Mouse (Mus musculus) kidney, postnatal 25 days (tissue): Measurements from ENCODE around the gene Olfr1441.

ENCODE experiments used
- DNase-seq, 2 experiments: peaks; one replicate each; pipeline ENCODE4 v3.0.0; 2021; ENCODE audit warnings: mixed read lengths in 2 of 2

The Olfr1441 gene

DNA sequence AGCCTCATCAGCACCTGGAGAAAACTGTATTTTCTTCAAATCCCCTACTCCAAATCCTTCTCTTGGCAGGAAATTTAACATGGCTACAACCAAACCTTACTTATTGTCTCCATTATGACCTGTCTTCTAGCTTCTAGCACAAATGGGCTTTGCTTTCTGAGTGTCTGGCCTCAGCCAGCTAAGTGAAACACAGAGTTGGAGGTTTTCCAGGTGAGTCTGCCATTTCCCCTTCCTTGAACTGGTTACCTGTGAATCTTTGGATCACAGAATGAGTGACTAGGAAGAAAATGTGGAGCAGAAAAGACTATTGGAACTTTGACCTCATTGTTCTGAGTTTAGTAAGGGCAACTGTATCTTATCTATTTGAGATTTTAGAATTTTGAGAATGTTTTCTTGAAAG, at the start of gene Olfr1441:
Olfr1441 (plus strand) TSS at position 73 of the 400 bp plus-strand sequence.
- DNase-seq: no peak

DNA sequence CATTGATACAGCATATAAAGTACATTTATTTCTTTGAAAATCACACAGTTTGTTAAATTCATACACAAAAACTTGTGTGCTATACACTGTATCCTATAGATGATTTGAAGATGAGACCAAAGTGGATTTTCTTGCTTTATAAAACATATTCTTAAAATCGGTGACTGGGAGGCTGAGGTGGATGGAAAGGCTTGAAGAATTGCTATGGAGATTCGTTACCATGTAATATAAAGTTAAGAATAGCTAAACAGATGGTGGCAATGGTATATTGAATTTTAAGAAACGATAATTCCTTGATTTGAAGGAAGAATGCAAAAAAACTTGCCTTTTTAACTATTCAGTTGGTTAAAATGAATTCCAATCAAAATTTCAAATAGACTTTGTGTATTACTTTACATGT, 44.2 kb upstream of the Olfr1441 start:
- DNase-seq: no peak

DNA sequence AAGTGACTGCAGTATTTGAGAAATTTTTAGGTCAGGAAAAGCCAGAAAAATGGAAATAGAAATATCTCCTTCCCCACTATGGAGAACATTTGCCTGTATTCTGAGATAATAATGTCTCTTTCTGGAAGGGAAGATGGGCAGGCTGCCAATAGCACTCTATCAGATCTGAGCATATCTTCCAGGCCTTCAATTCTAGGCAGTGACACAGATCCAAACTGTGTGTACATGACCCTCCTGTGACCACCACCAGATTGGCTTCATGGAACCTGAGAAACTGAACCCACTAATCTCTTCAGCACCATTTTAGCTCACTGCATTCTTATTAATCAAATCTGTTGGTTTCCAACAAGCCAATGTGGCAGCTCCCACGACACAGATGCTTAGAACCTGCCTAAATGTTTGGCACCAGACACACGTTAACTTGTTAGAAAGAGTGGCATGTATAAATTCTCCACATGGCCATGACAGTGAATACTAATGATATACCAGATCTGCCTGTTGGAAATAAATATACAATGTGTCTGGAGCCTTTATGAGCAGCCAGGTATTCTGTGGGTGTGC, 42.7 kb upstream of the Olfr1441 start:
- DNase-seq: peak in 1 of 2 experiments; percentile 2

DNA sequence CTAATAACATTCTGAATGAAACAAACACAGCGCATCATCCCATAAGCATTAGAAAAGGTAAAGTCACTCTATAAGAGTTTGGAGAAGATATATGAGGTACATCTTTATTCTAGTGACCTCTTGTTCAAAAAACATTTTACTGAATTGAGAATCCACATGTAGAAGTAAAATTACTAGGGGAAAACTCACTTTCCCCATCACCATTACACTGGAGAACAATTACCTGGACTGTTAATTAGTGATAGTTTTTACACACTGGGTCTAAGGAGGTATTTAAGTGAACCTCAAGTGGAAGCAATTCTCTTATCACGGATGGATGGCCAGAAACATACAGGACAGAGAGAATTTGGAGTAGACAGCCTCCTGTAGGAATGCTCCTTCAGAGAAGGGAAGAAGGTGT, 30.3 kb upstream of the Olfr1441 start, which contains the start of gene Olfr1440:
Olfr1440 (plus strand) TSS at position 301 of the 400 bp plus-strand sequence.
- DNase-seq: no peak

DNA sequence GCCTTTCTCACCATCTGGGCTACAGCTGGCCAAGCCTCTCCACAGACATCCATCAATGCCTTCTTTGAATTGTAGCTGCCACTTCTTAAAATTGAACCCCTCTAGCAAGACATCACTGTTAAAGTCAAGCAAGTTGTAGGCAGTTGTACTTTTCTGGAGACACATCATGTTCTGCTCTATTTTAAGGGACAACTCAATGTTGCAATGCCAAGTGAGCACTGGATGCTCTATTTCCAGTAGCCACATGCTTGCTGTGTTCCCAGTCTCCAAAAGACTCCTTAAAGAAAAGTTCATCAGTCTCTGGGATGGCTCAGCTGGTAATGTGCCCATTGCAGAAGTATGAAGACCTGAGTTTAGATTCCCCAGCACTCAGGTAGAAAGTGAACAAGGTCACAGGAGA, 3.5 kb upstream of the Olfr1441 start:
- DNase-seq: no peak

DNA sequence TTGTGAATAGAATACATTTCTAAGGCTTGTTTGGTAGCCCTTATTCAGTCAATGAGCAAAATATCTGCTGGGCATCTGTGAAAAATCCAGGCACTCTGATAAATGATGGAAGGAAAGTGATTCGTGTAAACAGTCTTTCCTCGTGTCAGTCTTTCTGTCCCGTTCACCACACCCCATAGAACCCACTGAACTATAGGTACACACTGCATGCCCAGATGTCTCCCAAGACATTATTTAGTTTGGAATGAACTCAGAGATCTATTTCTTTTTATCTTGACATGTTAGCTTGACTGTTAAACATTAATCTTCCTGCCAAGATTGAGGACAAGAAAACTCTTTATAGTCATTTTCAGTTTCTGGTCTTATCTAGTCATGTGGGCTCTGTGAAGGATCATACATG, 1.1 kb downstream of the Olfr1441 start:
- DNase-seq: no peak

DNA sequence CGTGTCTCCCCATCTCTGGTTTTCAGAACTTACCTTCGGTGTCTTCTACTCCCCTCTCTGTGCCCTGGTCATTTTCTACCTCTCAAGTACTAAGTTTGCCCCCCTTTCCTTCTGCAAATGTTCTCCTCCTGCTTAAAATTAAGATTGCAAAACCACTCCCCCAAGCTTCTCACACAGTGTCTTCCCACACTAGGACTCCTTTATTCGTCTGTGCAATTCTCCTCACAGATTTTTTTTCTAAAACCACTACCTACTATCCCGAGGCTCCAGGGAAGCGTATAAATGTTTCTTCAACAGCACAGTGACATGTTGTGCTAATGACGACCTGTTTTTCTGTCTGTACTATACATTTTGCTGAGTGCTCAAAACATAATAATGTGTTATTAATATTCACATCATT, 3.3 kb downstream of the Olfr1441 start:
- no peak for DNase-seq

DNA sequence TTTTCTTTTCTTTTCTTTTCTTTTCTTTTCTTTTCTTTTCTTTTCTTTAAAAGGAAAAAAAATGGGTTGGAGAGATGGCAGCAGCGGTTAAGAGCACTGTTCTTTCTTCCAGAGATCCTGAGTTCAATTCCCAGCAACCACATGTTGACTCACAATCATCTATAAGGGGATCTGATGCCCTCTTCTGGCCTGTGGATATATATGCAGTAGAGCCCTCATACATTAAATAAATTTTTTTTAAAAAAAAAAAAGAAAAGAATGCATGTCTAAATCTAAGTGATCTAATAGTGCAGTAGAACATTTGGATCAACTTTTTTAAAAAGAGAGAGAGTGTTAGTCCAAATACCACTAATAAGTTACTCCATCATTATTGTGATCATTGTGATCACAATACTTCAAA, 4.4 kb downstream of the Olfr1441 start:
- DNase-seq: no peak

DNA sequence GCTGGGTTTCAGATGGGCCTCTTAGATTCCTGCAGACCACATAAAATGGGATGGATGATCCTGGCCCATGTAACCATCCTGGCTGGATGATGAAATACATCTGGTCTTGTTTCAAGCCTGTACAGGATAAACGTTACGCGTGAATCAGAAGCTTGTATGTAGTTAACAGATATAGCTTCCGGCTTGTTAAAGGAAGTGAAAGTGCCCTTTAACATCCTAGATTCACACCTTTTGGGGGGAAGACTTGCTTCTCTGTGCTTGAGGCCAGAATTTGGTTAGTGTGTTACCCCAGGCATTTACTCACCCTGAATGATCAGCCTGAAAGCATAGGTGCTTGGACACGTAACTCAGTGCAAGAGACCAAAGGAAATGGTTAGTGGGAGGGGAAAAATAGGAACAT, 9.9 kb downstream of the Olfr1441 start:
- no peak for DNase-seq

DNA sequence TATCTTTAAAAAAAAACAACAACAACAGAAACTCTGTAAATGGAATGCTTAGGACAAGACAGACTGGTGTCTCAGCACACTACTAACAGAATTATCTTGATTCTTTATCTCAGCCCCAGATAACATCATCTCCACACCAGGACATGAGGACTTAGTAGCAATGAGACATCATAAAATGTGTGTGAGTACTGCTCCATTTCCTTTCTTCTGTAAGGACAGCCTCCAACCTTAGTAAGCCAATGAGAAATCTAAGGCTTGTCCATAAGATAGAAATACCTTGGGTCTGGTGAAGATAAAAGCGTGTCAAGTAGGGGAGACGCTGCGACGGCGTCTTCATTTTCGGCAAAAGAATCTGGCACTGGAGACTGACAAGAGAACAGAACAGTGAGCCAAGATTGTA, 10.4 kb downstream of the Olfr1441 start, which contains the start of gene Pfpl:
Pfpl (plus strand) TSS at position 301 of the 400 bp plus-strand sequence.
- no peak for DNase-seq

DNA sequence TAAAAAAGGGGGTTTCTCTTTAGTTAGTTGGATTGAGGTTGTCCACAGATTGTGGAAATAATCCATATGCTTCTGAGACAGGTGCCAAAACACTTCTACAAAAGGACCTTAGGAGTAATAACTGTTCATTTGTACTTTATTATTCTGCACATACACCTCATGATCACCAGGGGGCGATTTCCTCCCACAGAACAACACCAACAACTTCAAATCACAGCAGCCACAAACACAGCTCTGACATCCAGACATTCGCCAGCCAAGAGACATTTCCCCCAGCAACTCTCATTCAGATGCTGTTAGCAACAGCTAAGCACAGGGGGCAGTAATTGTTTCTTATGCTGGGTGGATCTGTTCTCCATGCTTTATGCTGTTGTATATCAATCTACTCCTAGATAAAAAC, 15.8 kb downstream of the Olfr1441 start:
- DNase-seq: peak in 1 of 2 experiments; percentile 45

DNA sequence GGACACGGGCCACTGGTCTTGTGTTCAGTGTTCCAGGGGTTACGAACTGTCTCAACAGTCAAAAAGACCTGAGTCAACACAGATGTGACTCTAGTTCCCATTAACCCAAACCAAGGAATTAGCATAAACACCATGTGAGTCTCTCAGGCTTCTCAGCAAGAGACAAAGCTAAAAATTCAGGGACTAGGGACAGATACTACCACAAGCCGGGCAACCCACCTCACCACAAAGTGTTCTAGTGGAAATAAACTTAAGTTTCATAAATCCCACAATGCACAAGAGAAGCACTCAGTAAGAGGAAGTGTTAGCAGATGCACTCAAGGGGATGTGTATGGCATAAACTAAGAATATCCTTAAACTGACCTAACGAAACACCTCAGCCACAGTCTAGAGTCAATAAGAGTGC, 17.8 kb downstream of the Olfr1441 start:
- DNase-seq: no peak

DNA sequence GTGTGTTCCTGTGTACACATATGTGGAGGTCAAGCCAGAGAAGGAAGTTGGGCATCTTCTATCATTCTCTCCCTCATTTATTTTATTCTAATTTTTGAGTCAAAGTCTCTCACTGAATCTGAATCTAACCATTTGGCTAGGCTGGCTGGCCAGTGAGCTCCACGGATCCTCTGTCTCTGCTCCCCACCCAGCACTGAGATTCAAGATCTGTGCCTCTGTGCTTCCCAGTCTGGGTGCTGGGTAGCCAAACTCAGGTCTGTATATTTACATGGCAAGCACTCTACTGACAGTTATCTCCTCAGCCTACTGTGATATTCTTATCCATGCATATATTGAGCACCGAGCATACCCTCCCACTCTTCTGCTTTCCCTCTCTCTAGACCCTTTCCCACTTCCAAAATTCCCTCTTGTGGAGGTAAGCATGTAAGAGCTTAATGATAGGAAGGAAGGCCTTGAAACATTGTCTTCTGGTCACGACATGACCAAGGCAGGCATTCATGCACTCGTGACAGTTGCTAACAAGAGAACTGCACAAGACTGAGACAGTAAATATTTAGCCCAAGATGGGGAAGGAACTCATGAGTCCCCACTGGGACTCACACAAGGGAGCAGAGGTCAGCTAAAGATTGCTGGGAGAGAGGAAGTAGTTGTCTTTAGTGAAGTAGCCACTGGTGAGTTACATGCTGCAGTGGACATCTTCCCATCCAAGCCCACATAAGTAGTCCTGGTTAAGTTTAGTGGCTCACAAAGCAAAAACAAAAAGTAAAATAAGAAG, 18.7 kb downstream of the Olfr1441 start:
- no peak for DNase-seq

DNA sequence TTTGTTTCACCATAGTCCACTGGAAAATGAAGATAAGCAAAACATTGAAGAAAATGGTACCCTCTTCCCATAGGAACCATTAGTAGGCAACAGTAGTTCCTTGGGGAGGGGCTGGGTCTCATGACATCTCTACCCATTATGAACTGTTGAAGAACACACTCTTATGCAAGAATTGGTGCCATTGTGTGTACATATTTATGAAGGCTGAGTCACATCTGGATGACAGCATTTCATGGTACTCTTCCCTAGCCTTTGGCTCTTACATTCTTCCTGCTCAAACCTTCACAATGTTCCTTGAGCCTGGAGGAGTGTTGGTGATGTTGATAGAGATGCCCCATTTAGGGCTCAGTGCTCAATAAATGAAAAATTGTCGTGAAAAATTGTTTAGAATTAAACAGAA, 22.3 kb downstream of the Olfr1441 start:
- no peak for DNase-seq

DNA sequence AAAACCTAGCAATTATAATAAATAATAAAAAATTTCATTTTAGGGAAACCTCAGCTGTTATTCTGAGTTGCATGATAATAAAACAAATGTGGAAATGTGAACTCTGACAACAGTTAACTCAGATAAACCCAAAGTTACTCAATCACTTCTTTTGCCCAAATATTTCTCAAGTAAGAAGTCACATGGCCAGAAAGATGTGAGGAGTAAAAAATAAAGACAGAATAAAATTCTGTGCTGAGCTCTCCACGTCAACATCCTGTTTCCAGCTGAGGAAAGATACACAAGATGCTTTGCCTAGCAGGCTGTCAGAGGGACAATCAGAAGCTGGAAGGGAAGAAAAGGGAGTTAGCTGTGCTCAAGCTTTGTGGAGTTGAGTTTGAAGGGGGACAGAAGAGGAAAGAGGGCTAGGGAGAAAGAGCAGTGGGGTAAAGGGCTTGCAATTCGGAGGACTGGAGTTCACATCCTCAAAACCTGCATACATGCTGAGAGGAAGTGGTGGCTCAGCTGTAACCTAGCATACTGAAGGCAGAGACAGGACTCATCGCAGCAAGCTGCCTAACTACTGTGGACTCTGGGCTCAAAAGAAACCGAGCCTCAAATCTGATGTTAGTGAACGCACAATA, 23.0 kb downstream of the Olfr1441 start:
- no peak for DNase-seq

DNA sequence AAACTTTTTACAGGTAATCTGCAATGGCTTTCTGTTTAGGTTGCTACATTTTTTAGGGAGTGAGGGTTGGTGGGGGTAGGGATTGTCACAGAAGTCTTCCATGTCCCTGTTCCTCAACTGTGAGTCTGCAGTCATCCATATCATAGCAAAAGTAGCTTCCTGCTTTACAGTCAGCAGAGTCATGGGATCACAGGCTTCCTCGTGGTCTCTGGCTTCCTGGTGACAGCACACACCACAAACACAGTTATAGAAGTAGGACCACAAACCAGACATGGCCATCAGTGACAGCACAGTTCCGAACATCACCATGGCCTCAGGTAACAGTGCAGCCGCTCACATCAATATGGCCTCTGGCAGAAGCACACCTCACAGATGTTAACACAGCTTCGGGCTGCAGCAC, 25.3 kb downstream of the Olfr1441 start:
- DNase-seq: no peak

DNA sequence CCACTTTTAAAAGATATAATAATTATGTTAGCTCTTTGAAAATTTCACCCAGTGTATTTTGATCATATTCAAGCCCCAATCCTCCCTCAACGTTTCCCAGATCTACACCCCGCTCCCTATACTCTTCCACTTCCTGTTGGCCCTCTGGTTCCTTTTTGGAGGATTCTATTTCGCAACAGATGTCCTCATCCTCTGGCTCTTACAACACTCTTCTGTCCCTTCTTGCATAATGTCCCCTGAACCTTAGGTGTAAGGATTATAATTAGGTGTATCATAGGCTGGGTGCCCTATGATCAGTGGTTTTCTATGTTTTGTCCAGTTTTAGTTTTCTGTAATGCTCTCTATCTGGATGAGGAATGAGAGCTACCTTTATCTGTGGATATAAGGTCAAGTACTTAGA, 27.8 kb downstream of the Olfr1441 start:
- DNase-seq: no peak

DNA sequence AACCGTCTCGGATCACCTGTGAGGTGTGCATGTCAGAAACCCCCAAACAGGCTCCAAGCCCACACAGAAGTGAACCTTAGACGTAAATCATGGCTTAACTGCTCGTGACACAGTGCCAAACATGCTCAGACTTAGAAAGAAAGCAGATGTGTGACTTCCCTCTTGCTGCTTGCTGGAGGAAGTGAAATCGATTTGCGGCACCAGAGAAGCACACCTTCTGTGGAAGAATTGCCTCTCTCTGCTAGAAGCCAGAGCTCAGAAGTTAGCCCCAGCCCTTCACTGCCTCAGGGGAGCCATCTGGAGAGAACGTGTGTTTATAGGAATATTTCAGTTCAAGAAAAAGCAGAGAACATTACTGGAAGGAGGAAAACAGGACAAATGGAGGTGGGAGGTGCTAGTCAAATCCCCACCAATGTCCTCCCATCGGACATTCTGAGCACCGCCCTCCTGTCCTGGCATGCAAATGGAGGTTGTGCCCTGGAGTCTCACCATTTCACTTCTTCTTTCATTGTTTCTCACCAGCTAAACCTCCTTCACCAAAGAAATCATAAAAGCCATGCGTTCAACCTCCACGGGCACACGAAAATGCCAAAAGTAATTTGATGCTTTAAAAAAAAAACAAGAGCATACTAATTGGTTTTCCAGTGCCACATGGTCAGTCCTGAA, 40.3 kb downstream of the Olfr1441 start:
- DNase-seq: no peak

DNA sequence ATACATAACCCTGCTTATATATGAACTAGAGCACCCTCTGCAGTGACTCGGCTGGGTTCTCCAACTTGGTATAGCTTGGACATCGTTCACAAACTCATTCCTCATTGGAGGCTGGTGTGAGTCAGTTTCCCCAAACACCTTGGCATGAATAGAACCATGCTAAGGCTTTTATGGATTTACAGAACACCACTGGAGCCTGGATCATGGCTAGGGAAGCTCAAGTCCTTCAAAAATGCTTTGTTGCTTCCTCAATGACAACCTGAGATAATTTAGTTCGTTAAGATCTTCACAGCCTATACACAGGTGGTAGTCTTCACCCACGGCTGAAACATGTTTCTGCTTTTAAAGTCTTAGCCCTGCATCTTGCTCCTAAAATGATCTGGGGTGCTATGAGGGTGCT, 42.3 kb downstream of the Olfr1441 start:
- no peak for DNase-seq

DNA sequence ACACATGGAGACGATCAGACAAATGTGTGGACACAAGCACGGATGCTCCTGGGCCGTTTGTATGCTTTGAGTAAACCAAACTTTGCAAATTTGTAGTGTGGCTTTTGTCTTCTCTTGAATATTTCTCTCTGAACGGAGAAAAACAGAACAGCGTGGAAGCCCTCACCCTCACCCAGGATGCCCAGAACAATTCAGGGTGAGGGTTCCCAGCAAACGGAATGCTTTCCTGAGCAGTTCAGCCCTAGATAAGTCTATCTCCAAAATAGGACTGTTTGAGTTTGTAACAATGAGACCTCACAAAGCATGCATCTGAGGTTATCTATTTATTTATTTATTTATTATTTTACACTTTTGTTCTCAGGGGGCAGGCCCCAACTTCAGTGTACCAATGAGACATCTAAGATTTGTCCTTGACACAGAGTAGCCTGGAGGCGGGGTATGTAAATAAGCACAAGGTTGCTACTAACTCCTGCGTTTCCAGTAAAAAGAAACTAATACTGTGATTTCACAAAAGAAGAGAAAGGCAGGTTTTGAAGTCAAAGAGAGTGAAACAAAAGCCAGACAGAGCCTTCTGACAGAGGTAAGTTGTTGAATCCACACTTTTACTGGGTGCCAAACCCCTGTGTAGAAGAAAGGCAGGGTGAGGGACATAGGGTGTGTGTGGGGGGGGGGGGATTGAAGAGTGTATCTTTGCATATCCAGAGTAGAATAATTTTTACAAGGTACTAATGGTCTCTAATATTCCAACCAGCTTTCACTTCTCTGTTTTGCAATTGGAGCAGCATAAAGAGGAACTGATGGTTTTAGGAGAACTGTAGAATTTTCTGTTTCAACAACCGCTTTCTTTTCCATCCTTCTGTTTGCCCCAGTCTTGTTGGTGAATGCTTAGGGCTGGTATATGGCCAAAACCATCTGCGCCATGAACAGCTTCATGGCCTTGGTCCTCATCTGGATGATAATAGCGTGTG, 43.3 kb downstream of the Olfr1441 start, which contains the start of gene Mpeg1:
Mpeg1 (plus strand) TSS at position 498 of the 968 bp plus-strand sequence.
- DNase-seq: no peak

DNA sequence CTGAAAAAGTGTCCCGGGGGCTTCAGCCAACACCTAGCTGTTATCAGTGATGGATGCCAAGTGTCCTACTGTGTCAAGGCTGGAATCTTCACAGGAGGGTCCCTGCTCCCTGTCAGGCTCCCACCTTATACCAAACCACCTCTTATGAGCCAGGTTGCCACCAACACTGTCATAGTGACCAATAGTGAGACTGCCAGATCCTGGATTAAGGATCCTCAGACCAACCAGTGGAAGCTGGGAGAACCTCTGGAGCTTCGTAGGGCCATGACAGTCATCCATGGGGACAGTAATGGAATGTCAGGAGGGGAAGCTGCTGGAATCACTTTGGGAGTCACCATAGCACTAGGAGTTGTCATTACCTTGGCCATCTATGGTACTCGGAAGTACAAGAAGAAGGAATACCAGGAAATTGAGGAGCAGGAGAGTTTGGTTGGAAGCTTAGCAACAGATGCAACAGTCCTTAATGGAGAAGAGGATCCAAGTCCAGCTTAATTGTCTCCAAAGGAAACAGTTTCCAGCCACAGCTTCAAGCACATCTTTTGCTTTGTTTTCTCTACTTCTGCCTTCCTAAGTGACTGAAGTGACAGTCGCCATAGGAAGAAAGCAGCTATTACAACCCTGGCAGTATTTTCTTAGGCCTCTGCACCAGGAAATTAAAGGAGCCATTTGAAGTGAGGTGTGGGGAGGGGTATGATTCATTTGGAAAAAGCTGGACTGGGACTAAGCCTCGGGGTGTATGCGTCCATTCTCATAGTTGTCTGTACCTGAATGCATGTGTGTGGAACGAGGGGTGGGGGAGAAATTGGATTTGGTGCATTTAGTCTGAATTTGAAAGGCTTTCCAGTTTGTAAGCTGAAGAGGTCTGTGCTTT, 45.9 kb downstream of the Olfr1441 start:
- DNase-seq: no peak
